Mouse (Mus musculus): ENCODE measurements at regions not wholly inside any gene's neighbourhood (a gene's known extent, or its start where the extent isn't known, plus 50 kb on each side); places are given as distances from the start of the nearest gene placed in this dataset.

- TF ChIP-seq CTCF (conservative IDR thresholded peaks at IDR 0.05; ENCODE audit: insufficient read depth, insufficient read length, low read depth, low read length) = no peak
- no peak for TF ChIP-seq POLR2A (IDR thresholded peaks at IDR 0.05; ENCODE audit: low read depth, low read length)
Observed at GRCm38 (mm10) chr6:31931116-31931515, 118.9 kb upstream of the 1700012A03Rik start.

Measured in kidney, adult 2 months (tissue).